Mouse (Mus musculus): ENCODE measurements around the gene Parn.

Parn gene

DNA sequence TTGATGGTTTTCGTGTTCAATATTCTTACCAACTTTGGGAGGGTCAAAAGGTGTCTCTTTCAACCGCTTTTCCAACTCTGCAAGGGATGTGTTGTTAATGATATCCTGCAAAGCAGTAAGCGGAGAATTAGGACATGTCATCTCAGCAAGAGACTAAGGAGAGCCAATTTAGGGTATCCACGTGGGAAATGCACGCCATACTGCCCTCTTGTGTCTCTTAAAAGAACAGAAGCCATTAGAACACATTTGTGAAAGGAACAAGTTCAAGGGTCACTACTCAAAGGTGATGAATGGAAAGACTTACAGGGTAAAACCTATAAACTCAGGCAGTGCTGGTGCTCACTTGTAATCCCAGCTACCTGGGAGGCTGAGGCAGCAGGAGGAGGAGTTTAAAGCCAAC is 39.6 kb downstream of the Parn start:
- in situ Hi-C loops (cut with MboI; ENCODE audit: low sequenced_read_pairs), result no loop called here

DNA sequence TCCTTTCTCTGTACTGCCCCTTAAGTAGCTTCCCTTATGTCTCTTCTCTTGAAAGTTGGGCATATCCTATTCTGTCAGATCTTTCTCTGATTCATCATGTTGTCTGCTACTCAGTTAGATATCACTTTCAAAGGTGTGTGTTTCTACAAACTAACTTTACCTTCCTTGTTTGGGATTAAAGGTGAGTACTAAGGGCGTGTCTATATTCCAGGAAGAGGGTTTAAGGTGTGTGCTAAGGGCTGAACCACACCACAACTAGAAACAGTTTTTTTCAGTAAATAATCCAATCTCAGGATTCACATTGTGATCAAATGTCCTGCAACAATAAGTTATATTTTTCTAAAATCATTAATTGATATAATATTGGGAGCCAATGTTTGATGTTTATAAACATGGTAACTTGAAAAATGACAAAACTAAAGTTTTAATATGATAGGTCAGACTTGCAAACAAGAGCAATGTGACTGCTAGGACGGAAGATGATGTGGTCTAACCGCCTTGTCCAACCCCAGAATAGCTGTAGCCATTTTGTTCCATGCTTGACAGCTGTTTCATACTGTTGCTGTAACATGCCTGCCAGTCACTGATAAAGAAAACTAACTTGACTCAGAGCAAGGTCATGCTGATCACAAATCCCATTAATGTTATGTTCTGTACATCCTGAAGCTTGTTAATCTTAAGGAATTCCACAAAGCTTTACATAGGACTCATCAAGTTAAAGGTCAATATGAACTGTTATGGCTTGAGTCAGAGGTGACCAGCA is 46.0 kb downstream of the Parn start:
- in situ Hi-C loops (cut with MboI; ENCODE audit: low sequenced_read_pairs), result no loop called here

DNA sequence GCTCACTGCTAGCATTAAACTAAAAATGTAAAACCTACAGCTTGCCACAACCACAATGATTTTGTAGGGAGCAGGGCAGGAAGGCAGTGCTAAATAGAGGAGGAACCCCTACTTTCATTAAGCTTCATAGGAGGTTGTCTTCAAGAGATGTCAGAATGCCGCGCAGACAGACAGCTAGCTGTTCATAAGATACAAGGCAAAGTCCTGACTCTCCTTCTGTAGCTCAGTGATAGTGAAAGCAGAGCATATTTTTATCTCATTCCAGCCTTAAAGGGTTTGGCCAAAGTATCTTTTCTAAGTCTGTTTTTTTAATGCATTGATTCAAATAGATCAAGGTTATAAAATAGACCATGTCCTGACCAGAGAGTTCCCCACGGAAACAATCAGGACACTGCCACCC is 47.8 kb downstream of the Parn start:
- in situ Hi-C loops (cut with MboI; ENCODE audit: low sequenced_read_pairs), result no loop called here

DNA sequence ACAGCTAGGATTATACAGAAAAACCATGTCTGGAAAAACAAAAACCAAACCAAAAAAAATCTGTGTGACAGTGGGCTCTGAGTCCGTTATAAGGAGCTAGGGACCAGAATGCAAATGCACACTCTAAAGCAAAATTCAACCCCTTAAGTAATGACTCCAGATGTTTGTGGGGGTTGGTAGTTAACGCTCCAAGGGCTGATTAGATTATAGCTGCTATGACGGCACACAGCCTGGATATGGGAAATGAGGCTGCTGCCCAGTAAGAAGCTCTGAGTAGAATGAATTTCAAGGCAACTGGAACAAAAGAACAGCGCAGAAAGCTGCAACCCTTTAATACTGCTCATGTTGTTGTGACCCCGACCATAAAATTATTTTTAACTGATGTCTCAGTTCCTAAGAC is 52.7 kb downstream of the Parn start:
- in situ Hi-C loops (cut with MboI; ENCODE audit: low sequenced_read_pairs), result no loop called here

DNA sequence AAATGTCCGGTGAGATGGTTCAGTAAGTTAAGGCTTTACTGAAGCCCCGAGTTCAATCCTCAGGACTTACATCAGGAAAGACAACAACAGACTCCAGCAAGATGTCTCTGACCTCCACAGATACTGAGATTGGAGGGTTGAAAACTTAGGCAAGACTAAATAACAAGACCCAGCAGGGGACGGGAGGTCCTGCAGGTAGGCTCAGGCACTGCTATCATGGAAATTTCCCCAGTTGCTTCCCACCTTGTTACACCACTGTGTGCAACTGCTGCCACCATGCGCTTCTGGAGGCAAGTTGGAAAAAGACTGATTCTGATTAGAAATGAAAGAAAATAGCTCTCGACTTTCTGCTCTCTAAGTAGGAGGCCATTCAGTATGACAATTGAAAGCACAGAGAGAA is 55.4 kb downstream of the Parn start:
- in situ Hi-C loops (cut with MboI; ENCODE audit: low sequenced_read_pairs), result no loop called here

DNA sequence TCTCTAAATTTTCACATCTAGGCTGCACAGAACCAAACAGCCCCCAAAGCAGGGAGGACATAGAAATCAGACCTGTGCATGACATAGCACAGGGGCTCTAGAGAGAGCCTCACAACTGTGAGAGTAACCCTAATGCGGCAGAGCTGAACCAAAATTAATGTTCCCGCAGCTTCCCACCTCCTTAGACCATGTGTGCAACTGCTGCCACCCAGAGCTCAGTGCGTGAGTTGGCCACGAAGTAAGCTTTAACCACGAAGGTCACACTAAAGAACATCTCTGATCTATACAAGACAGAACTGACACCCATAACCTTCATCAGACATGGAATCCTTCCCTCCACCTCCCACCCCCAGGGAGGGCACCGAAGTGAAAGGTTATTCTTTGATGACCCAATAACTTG is 55.9 kb downstream of the Parn start:
- in situ Hi-C loops (cut with MboI; ENCODE audit: low sequenced_read_pairs), result no loop called here

DNA sequence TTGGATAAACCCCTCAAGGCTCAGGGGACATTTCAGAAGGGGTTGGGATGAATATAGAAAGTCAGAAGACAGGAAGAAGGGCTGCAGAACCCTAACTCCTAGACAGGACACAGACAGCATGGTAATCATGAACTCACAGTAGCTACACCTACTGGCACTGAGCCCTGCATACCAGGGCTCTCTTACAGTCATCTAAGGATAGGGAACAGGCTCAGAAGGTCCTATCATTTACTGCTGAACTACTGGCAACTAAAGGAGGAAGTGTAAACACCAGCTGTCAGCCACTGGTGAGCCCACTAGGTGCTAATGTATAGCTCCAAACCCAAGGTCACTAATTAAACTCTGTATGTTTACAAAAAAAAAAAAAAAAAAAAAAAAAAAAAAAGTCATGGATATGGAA is 56.6 kb downstream of the Parn start:
- in situ Hi-C loops (cut with MboI; ENCODE audit: low sequenced_read_pairs), result no loop called here

DNA sequence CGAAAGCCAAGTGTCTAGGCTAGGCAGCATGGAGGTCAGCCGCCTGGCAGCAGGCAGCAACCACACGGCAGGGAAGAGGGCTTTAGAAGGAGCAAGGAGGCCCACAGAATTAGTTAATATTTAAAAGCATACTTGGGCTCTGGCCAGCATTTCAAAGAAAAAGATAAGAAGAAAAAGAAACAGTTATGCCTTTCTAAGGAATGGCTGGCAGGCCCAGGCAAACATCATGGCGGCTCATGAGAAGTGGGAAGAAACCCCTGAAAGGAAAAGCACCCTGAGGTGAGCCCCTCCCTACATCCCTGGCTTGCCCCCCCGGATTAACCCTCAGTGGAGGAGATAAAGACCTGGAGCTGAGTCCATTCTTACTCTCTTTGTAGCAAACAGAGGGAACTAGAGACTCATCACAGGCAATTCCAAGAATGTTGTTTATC is 57.0 kb downstream of the Parn start:
- in situ Hi-C loops (cut with MboI; ENCODE audit: low sequenced_read_pairs), result no loop called here

DNA sequence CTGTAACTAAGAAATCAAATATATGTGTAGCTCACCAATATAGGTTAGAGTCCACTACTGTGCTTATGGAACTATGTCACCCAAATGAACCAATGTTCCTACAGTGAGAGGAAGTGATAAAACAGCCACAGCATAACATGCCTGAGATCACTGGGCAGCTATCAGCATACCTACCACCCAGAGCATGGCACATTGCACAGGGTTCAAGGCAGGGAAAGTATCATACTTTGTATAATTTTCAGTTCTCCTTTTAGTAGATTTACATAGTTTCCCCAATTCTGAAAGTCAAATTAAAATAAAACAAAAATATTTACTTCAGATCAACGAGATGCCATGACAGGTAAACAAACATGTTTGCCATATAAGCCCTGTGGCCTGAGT is 59.3 kb downstream of the Parn start:
- in situ Hi-C loops (cut with MboI; ENCODE audit: low sequenced_read_pairs), result no loop called here

DNA sequence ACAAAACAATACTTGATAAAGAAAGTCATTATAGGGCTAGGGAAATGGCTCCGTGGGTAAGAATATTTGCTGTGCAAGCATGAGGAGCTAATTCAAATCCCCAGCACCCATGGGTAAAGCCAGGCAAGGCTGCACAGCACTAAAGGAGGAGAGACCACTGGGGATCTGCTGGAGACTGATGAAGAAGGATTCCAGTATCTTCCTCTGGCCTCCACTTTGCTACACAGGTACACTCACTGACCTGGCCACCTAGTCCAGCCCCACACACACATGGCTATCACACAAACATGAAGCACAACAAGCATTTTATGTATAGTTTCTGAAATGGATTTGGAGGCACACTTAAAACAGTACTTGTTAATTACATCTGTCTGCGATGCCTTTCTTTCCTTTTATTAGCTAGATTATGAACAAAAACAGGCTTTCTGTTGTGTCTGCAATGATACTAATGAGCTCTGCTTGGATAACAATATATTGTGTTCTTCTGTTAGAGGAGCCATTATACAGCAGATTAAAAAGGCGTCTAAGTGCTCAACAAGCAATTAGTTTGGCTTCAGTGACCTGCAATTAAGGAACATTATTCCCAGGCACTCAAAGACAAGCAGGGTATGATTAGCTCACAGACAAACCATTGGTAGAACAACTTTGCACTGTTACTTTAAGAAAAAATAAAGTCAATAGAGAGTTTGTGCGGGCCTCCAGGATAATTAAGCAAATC is 59.8 kb downstream of the Parn start:
- in situ Hi-C loops (cut with MboI; ENCODE audit: low sequenced_read_pairs), result no loop called here

DNA sequence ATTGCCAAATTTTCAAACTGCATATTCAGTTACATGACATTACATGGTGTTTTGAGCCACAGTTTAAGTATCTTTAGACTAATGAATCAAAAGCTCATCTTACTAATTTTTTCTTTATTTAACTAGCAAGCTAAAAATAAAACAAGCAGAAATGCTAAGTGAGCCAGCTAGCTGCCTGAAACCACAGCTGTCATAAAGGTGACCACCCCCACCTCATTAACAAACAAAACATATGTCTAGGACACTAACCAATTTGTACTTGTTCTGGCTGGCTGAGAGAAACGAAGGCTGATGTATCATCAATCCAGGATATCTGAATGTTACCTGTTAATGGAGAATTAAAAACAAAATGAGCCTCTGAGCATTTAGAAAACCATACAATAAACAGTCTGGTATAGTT is 65.2 kb downstream of the Parn start:
- in situ Hi-C loops (cut with MboI; ENCODE audit: low sequenced_read_pairs), result no loop called here

DNA sequence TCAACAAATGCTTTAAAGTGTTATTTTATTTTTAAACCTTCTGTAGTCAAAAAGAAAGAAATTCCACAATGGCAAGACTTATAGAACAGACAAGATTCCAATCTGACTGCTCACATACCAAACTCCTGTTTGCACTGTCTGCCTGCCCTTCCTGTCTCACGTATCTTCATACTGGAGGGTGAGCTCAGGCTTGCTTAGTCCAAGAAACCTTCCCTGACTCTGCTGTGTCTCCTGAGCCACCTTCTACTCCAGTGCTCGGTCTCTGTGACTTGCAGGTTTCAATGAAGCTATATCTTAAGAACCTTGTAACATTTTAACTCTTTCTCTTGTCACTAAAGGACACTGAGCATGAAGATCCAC is 78.9 kb downstream of the Parn start:
- in situ Hi-C loops (cut with MboI; ENCODE audit: low sequenced_read_pairs), result no loop called here

DNA sequence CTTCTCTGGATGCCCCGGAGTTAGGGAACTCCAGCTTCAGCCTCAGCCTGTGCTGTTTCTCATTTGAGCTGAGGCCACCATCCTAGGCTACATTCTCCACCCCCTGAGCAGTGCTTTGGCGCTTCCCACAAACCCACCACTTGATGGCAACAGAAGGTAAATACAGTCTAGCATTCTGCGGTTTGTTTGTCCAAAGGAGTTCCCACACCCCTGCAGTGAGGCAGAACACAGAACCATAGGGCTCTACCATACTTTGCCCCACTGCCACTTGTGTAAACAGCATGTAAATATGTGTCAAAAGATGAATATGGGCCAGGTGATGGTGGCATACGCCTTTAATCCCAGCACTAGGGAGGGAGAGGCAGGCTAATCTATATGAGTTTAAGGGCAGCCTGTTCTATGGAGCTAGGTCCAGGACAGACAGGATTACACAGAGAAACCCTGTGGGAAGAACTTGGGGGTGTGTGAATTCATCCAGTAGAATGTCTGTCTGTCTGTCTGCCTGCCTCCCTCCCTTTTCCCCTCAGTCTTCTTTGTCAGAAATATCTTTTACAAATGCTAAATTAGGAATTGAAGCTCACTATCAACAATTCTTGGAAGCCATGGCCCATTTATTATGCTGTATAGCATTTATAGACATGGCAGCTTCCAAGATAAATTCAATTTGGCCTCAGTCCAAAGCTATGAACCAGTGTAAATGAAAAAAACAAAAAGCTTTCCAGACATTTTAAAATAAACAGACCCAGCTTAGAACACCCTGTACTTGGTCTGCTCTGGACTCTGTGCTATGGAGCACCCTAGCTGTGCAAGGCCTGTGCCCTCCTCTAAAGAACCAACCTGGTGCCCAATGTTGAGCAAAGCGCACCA is 79.6 kb downstream of the Parn start:
- in situ Hi-C loops (cut with MboI; ENCODE audit: low sequenced_read_pairs), result no loop called here

DNA sequence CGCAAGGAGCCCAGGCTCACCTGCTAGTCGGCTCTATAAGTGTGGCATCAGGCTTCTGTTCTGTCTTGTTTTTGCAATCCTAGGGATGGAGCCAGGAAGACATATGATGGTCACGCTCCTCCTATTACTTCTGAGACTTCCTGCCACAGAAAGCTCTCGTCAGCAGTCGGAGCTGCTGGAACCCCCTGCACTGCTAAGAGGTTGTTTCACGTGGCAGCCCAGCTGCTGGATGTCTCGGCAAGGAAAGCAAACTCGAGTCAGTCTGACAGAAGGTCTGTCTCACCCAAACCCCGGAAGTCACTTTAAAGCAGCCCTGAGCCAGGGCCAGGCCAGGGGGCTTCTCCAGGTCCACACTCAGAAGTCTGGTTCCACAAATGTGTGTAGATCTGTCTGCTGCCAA is 82.7 kb downstream of the Parn start:
- in situ Hi-C loops (cut with MboI; ENCODE audit: low sequenced_read_pairs), result no loop called here

DNA sequence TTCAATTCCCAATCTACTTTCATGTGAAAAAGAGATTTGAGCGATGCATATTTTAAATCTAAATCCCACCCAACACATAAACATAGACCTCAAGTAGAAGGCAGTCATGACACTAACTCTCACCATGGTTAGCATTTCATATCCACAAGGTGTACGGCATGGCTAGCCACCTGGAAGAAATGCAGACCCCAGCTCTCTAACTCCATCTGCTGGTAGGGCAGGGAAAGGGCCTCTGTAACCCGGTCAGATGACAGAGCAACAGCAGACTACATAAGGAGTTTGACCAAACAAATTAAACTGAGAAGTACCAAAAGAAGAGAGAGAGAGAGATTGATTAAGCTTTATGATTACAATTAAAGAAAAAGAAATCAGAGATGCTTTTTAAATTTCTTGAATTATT is 87.2 kb downstream of the Parn start:
- in situ Hi-C loops (cut with MboI; ENCODE audit: low sequenced_read_pairs), result no loop called here

DNA sequence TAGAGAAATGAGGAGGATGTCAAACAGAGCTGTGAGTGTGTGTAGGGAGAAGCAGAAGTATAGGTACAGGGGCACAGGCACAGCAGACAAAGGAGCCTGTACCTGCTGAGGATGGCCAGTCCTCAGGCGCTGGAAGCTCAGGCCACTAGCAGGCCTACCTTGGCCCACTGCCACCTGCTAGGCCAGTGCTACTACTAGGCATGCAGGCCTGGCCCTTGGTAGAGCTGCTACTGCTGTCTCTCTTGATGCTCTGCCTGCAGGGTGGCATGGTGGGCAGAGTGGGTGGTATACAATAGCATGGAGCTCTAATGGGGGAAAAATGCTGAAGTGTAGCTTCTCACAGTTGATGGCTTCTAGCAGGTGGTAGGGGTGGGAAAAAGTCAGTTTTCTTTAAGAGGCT is 88.0 kb downstream of the Parn start:
- in situ Hi-C loops (cut with MboI; ENCODE audit: low sequenced_read_pairs), result no loop called here

DNA sequence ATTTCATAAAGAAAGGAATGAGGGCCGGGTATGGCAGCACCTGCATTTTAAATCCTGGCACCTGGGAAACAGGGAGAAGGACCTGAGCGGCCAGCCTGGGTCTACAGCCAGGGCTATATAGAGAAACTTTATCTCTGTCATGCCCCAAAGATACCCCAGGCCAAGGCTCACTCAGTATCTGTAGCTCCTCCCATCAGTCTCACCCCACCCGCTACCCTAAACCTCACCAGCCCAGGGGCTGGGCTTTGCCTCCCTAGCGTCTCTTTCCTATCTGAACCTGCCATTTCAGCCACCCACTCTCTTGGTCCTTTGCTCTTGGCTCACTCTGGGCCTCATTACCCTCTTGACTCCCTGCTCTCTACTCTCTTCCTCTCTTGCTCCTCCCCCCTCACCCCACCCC is 92.7 kb downstream of the Parn start:
- in situ Hi-C loops (cut with MboI; ENCODE audit: low sequenced_read_pairs), result no loop called here

DNA sequence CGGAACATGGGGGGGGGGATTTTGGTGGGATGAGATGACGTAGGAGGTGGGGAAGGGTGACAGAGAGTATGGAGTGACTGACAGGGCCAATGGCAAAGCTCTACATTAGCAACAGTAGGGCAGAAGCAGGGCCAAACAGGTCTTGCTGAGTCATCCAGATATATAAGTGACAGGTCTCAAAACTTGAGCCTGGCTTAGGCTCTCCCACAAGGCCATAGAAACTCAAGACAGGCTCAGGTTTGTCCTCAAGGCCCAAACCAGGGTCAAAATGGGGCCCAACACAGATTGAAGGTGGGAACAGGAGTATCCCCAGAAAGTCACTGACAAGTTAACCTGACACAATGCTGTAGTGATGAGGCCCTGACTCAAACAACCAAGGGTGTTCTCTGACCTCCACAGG is 99.7 kb downstream of the Parn start:
- in situ Hi-C loops (cut with MboI; ENCODE audit: low sequenced_read_pairs), result no loop called here

DNA sequence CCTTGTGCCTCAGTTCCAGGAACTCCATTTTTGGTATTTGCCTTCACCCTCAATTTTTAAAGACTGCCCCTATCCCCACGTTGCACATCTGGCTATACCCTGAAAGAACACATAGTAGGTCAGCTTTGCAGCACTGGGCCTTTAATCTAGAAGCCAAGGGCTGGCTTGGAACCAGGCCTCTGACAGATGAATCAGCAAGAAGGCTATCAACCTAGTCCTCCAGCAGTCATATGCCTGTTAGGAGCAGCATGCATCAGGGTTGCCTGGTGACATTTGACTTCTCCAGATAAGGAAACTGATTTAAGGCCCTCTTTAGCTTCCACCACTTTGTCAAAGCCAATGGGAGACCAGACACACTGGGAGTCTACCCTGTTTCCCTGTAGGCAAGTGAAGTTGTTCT is 100.4 kb downstream of the Parn start:
- in situ Hi-C loops (cut with MboI; ENCODE audit: low sequenced_read_pairs), result no loop called here

DNA sequence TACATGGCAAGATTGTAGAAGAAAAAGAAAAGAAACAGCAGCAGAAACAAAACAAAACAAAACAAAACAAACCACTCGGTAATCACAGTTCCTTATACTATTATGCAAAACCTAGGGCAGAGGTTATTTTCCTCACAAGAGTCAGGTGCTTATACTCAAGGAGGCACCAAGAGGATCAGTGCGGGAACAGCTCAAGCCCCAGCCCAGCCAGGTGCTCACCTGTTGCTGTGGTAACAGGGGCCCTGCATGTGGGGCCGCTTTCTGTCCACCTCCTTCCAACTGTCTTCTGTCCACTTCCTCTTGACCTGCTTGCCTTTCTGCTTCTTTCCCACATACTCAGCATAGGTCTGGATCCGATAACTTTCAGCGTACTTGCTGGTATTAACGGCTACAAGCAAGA is 101.6 kb downstream of the Parn start:
- in situ Hi-C loops (cut with MboI; ENCODE audit: low sequenced_read_pairs), result no loop called here

DNA sequence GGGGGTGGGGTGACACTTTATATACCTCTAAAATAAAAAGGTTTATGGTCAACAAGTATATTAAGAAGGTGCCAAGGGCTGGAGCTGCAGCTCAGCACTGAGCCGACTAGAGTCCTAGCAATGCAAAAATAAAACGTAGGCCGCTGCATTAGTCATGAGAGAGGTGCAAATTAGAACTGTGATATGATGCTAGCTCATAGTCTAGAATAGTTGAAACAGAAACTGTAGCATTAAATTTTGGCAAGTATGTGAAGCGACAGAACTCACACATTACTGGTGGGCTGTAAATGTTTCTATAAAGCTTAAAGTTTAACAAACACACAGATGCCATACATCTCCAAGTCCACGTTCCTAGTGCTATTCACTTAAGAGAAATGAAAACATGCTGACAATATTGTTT is 102.7 kb downstream of the Parn start:
- in situ Hi-C loops (cut with MboI; ENCODE audit: low sequenced_read_pairs), result no loop called here

DNA sequence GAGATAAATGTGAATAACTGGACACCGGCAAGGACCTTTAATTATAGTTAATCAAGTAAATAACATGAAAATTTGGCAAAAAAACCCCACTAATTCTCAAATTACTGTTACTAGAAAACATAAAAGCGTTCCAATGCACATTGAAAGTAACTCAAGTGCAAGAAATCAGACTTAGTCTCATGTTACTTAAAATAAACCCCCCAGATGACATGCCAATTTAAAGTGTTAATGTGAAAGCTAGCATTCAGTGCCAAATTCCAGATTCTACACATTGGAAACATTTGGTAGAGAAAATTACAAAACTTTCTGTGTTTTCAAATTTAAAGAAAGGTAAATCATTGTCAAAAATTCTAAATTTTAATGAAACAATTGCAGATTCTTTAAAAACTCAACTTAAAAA is 110.2 kb downstream of the Parn start:
- in situ Hi-C loops (cut with MboI; ENCODE audit: low sequenced_read_pairs), result no loop called here
